Mouse (Mus musculus) right cerebral cortex, adult 18-20 months (tissue): Measurements from ENCODE around the gene Aspa.
A peak's percentile ranks its signal among the peaks of the same experiment; 100 is the strongest.
"Not testable (repeated sequence)": the region's sequence is repeated elsewhere in the genome, so short reads cannot be mapped to it uniquely, and the experiment has no call there.

Source experiments
- DNase-seq: peaks from one replicate; pipeline ENCODE4 v3.0.0; 2022; ENCODE audit warnings: mixed read lengths

Aspa gene

DNA sequence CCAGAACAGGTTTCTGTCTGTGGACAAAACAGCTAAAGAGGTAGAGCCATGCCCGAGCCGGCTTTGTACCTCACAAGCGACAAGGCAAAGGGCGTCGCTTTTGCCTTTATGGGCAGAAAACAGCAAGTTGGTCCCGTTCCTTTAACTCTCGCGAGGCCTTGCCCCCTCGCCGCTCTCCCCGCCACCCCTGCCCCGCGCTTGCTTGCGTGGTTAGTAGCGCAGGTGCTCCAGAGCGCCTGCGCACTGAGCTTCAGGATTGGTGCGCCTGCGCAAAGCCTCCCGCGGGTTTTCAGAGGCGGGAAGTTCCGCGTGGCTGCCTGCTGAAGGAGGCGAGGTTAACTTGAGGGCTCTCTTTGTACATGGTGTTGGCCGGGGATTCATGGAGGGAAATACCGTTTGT is at the start of gene Aspa, which contains the start of the genes Gm49340 and Spata22:
Aspa (minus strand) TSS at position 155 of the 400 bp plus-strand sequence.
Gm49340 (plus strand) TSS at position 300 of the 400 bp plus-strand sequence.
Spata22 (plus strand) TSS at position 300 of the 400 bp plus-strand sequence.
- DNase-seq, result no peak

DNA sequence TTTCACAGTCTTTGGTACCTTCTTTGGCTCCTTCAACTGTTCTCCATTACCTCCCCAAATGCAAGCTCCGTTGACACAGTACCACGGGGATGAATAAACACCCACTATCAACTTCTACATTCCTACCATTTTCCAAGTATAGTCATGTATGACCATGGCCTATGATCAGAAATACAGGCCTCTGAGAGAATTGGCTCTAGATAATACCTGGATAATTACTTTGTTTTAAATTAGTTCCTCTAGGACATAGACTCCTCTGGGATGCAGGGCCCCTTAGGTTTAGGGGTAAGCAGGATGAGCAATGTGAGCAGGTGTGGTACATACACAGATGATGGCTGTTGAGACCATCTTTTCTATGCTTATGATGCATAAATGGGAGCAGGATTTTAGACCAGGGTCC is 41.5 kb upstream of the Aspa start, which contains the start of gene Olfr376:
Olfr376 (plus strand) TSS at position 301 of the 400 bp plus-strand sequence.
- DNase-seq, result no peak

DNA sequence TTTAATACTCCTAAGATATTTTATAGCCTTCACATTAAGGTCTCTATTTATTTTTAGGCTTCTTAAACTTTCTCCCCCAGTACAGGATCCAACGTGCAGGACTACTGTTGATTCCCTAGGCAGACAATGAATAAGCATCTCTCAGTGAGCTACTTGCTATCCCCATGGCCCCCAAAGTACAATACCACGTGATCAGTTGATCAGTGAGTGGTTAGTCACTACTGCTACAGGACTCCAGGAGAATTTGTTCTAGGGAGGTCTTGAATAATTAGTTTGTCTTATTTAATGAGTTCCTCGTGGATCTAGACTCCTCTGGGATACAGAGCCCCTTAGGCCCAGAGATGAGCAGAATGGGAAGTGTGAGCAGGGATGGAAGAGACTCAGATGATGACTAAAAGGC is 21.1 kb upstream of the Aspa start, which contains the start of gene Olfr20:
Olfr20 (plus strand) TSS at position 301 of the 400 bp plus-strand sequence.
- DNase-seq, result no peak

- DNase-seq, result no peak
Measured at GRCm38 (mm10) chr11:73336919-73337318, 7.5 kb upstream of the Aspa start.

- DNase-seq, result no peak
Measured at GRCm38 (mm10) chr11:73333357-73333756, 4.0 kb upstream of the Aspa start.

- peak; percentile 8 for DNase-seq
Measured at GRCm38 (mm10) chr11:73327361-73327760, 2.0 kb downstream of the Aspa start.

- DNase-seq, result no peak
Measured at GRCm38 (mm10) chr11:73326485-73326886, 2.9 kb downstream of the Aspa start.

GRCm38 (mm10) chr11:73323906-73324830 is 5.2 kb downstream of the Aspa start:
- no peak for DNase-seq

DNA sequence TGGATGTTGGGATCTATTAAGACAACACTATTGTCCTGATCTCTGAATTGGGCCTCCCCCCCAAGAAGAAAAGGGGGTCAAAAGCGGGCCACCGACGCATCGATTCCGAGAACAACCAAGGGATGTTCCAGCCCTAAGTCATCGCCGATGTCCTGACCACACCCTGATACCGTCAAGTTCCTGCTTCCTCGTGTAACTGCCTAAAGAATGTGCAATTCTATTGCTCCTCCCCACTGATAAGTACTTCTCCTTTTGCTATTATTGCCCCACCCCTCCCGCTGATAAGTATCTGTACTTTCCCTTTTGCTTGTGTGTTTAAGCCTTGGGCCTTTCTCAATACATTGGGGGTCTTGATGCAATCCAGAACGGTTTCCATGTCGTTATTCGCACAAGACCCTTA is 8.3 kb downstream of the Aspa start:
- DNase-seq, result not testable (repeated sequence)

- not testable (repeated sequence) for DNase-seq
Measured at GRCm38 (mm10) chr11:73318581-73318980, 10.8 kb downstream of the Aspa start.

DNA sequence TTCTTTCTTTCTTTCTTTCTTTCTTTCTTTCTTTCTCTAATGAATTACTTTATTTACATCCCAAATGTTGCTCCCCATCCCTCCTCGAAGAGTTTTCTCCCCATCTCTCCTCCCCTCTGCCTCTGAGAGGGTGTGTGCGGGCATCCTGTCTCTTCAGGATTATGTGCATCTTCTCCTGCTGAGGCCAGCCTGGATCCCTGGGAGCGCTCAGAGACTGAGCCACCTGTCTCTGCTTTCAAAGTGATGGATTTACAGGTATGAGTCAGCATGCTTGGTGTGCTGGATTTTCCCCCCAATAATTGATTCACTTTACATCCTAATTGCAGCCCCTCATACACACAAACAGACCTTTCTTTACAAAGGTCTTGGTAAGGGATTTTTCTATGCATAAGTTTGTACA is 13.4 kb downstream of the Aspa start:
- DNase-seq, result no peak

DNA sequence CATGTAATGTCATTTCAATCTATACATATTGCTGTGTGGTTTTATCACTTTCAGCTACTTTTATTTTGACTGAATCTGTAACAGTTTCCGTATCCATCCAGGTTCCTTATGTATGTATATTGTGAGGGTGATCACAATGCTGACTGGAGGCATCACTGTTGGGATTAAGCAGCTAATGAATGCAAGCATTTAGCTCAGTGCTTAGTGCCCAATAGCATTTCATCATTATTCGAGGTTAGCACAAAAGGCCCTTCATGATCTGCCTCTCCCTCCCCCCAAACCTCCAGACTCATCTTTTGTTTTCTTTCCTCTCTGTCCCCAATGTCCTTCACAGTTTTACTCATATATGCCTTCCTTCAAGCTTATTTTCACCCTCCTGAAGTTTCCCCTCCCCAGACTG is 26.3 kb downstream of the Aspa start:
- no peak for DNase-seq

DNA sequence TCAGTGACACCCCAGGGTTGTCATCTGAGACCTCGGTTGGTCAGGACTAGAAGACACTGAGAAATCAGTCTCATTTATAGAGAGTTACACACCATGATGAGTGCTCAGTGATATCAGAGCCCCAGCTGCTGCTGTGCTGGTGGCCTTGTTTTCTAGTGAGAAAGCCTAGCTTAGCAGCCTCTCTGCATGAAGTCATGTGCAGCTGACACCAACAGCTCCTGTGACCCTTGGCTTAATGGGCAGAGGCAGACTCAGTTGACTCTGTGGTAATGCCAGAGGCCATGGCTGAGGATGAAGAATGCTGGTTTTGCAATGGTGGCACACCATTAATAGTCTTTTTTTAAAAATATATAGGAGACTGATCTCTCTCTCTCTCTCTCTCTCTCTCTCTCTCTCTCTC is 39.8 kb downstream of the Aspa start:
- DNase-seq, result no peak

GRCm38 (mm10) chr11:73284351-73284750 is 45.0 kb downstream of the Aspa start:
- peak; percentile 32 for DNase-seq

DNA sequence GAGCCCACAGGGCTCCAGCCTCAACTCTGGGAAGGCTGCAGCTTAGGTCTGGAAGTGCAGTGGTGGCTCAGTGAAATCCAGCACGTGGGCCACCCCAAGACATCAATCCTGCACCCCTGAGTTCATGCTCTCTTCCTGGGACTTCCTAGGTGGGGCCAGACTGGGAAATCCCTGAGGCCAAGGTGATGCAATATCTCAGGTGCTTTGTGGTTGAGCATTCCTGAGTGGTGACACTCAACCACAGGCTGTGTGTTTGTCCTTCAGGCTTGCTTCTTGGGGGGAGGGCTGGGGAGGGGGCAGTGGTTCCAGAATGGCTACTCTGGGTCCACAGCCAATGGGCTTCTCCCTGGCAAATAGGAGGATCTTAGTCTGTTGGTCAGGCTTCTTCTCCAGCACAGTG is 45.5 kb downstream of the Aspa start:
- no peak for DNase-seq

- no peak for DNase-seq
Measured at GRCm38 (mm10) chr11:73283369-73283768, 46.0 kb downstream of the Aspa start.

DNA sequence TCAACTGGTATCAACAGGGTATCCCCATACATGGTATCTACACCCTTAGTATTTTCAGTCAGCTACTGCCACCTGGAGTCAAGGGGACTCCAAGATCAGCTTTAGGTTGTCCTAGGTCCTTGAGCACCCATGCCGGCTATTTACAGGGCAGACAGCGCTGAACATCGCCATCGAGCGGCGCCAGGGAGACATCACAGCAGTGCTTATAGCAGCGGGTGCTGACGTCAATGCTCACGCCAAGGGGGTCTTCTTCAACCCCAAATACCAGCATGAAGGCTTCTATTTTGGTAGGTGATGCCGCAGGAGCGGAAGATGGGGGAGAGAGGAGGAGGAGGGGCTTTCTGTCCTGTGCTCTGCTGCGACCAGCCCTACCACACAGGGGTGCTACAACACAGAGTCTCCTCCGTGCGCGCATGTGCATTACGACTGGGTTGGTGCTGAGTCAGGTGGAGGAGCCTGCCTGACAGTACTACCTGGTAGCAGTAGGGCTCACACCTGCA is 47.8 kb downstream of the Aspa start:
- DNase-seq, result peak; percentile 80

DNA sequence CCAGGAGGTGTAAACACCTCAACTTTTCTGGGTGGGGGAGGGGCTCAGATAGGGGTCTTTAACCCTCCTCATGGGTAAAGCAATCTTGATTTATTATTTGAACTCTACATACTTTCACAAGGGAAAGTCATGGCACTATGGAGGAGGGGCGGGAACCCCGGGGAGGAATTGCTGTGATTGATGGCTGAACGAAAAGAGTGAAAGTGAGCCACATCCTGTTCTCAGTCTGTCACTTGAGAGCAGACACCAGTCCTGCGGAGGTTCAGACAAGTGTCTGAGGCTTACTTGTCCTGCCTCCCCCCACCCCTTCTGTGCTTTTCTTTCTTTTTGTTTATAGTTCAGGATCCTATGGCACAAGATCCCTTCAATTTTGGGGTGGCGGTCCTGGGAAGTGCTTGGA is 48.7 kb downstream of the Aspa start:
- DNase-seq, result no peak

DNA sequence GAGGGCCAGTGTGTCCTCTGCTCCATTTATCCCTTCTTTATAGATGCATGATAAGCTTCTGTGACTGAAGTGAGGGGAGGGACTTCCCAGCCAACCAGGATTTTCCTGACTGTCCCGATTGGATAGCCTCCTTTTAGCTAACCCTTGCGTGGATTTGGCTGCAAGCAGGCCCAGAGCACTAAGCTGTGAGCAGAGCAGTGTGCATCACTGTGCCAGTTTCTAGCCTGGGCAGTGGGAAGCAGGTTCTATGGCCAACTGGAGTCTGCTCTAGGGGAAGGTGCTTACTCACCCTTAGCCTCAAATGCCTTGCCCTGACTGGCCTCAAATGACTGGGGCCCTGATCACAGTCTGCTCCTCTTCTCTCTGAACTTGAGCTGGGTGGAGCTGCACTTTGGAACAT is 54.6 kb downstream of the Aspa start:
- DNase-seq, result no peak

GRCm38 (mm10) chr11:73267267-73267666 is 62.1 kb downstream of the Aspa start, which contains the start of gene Trpv3:
TSS of gene Trpv3 (plus strand) at chr11:73267388.
- DNase-seq, result no peak

GRCm38 (mm10) chr11:73261385-73261784 is 68.0 kb downstream of the Aspa start:
- no peak for DNase-seq

- no peak for DNase-seq
Measured at GRCm38 (mm10) chr11:73260457-73260856, 68.9 kb downstream of the Aspa start.

- DNase-seq, result no peak
Measured at GRCm38 (mm10) chr11:73258664-73259063, 70.7 kb downstream of the Aspa start.

GRCm38 (mm10) chr11:73257362-73257945 is 71.9 kb downstream of the Aspa start:
- no peak for DNase-seq
